Mouse (Mus musculus) small intestine, adult 2 months (tissue): ENCODE data around the gene Tlk1.

Experiments used
- CTCF ChIP-seq: fragments of 200-500 bp; IDR thresholded peaks from 2 replicates; pipeline ENCODE4 v1.5.1; 2012; ENCODE audit warnings: low read depth, mild to moderate bottlenecking, control low read depth, inconsistent platforms, low read length, moderate library complexity, mixed read lengths; ENCODE audit not compliant: insufficient replicate concordance, insufficient read length; ENCODE audit errors: extremely low read depth
- POLR2A ChIP-seq: fragments of 200-500 bp; IDR thresholded peaks from 2 replicates; pipeline ENCODE4 v1.6.1; 2012; ENCODE audit warnings: low read depth, mild to moderate bottlenecking, control low read depth, inconsistent platforms, low read length, moderate library complexity

GRCm38 (mm10) chr2:70835641-70836305, 10.2 kb upstream of the Tlk1 start:
- TF ChIP-seq CTCF = no peak
- TF ChIP-seq POLR2A = no peak
